Mouse (Mus musculus) frontal cortex, postnatal 25 days (tissue): ENCODE results near the gene Slc25a29.
A peak's percentile ranks its signal among the peaks of the same experiment; 100 is the strongest.

Experiments used
- DNase-seq, 2 experiments: peaks; one replicate each; pipeline ENCODE4 v3.0.0; 2022; ENCODE audit warnings: low spot score in 2 of 2

Slc25a29 gene

GRCm38 (mm10) chr12:108794979-108795537 lies 40.6 kb downstream of the Slc25a29 start:
- no peak for DNase-seq

GRCm38 (mm10) chr12:108794078-108794711 lies 41.5 kb downstream of the Slc25a29 start:
- DNase-seq = peak; percentile 38 to 58

DNA sequence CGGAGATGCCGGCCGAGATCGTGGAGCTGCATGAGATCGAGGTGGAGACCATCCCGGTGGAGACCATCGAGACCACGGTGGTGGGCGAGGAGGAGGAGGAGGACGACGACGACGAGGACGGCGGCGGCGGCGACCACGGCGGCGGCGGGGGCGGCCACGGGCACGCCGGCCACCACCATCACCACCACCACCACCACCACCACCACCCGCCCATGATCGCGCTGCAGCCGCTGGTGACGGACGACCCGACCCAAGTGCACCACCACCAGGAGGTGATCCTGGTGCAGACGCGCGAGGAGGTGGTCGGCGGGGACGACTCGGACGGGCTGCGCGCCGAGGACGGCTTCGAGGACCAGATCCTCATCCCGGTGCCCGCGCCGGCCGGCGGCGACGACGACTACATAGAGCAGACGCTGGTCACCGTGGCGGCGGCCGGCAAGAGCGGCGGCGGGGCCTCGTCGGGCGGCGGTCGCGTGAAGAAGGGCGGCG lies 42.2 kb downstream of the Slc25a29 start:
- DNase-seq = peak in 1 of 2 experiments; percentile 16

- peak; percentile 89 to 97 for DNase-seq
Observed at GRCm38 (mm10) chr12:108792546-108793452, 42.9 kb downstream of the Slc25a29 start, which contains the start of gene Yy1. TSS of gene Yy1 (plus strand) at chr12:108792973.

GRCm38 (mm10) chr12:108792152-108792545 lies 43.5 kb downstream of the Slc25a29 start:
- peak; percentile 54 to 69 for DNase-seq

DNA sequence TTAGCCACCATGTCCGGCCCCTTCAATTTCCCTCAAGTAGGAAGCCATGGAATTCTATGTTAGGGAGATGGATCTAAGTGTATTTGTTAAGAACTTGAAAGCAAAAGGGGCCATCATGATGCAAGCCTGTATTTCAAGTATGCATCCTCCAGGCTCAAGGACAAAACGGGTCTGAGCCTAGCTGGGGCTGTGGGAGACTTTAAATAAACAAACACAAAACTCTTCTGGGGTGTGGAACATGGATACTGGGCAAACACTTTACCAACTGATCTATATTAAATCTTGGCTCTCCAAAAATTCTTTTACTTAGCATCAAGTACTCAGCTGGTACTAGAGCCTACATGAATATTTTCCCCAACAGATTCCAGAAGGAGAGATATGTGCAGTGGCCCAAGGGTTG lies 48.4 kb downstream of the Slc25a29 start:
- DNase-seq = no peak

GRCm38 (mm10) chr12:108785161-108785560 lies 50.5 kb downstream of the Slc25a29 start:
- no peak for DNase-seq

GRCm38 (mm10) chr12:108780108-108780877 lies 55.4 kb downstream of the Slc25a29 start:
- no peak for DNase-seq
